Mouse (Mus musculus): ENCODE data around the gene Ikzf3. TPM values are rescaled to one million over a fixed set of nuclear protein-coding genes. Genes with fewer than 3 reads are reported as not detected.
A peak's percentile ranks its signal among the peaks of the same experiment; 100 is the strongest.

Gene Ikzf3
- polyA plus RNA-seq, 1 experiment from 2014 or later = 0.20 TPM

GRCm38 (mm10) chr11:98459860-98460259, 86.0 kb downstream of the Ikzf3 start:
- H3K4me2 ChIP-seq (ENCODE audit: low read depth, low read length) = no peak overlapping the region
- H3K4me3 ChIP-seq (ENCODE audit: low read depth, low read length) = no peak overlapping the region
- no peak overlapping the region for H3K27ac ChIP-seq (ENCODE audit: low read depth, low read length)
- ATAC-seq (ENCODE audit: low read depth) = no peak
- H3K9me3 ChIP-seq (ENCODE audit: control insufficient read depth, low read length) = no peaks in the 10 kb centered on the region
- 0 out of 2 replicates have a peak, but pooled peaks cover 5% of the 10 kb centered on the region for H3K4me1 ChIP-seq (ENCODE audit: control insufficient read depth, insufficient read depth, low read length)
- H3K9ac ChIP-seq (replicated peaks; ENCODE audit: low read depth, low read length) = no peak overlapping the region
- H3K27me3 ChIP-seq (ENCODE audit: control insufficient read depth, insufficient read depth, low read length) = peaks cover 7% of the 10 kb centered on the region
- 86% methylated on average over 9 of the region's 9 CpGs for WGBS
- H3K36me3 ChIP-seq (ENCODE audit: control insufficient read depth, insufficient read depth, low read length) = no peaks in the 10 kb centered on the region

- H3K9ac ChIP-seq (replicated peaks; ENCODE audit: low read depth, low read length) = no peak overlapping the region
- peaks cover 7% of the 10 kb centered on the region for H3K27me3 ChIP-seq (ENCODE audit: control insufficient read depth, insufficient read depth, low read length)
- no peak for ATAC-seq (ENCODE audit: low read depth)
- 0 out of 2 replicates have a peak, but pooled peaks cover 5% of the 10 kb centered on the region for H3K4me1 ChIP-seq (ENCODE audit: control insufficient read depth, insufficient read depth, low read length)
- H3K36me3 ChIP-seq (ENCODE audit: control insufficient read depth, insufficient read depth, low read length) = no peaks in the 10 kb centered on the region
- WGBS = 14% methylated on average over 11 of the region's 11 CpGs
- no peak overlapping the region for H3K4me2 ChIP-seq (ENCODE audit: low read depth, low read length)
- H3K9me3 ChIP-seq (ENCODE audit: control insufficient read depth, low read length) = no peaks in the 10 kb centered on the region
- no peak overlapping the region for H3K27ac ChIP-seq (ENCODE audit: low read depth, low read length)
- H3K4me3 ChIP-seq (ENCODE audit: low read depth, low read length) = no peak overlapping the region
Measured at GRCm38 (mm10) chr11:98459071-98459741, 86.6 kb downstream of the Ikzf3 start.

- H3K4me2 ChIP-seq (ENCODE audit: low read depth, low read length) = peak overlapping the region; percentile 79
- 0 out of 2 replicates have a peak, but pooled peaks cover 5% of the 10 kb centered on the region for H3K4me1 ChIP-seq (ENCODE audit: control insufficient read depth, insufficient read depth, low read length)
- H3K27me3 ChIP-seq (ENCODE audit: control insufficient read depth, insufficient read depth, low read length) = peaks cover 7% of the 10 kb centered on the region
- H3K9me3 ChIP-seq (ENCODE audit: control insufficient read depth, low read length) = no peaks in the 10 kb centered on the region
- 4% methylated on average over 21 of the region's 30 CpGs for WGBS
- peak overlapping the region; percentile 34; the same call in 1 of the 2 replicates for H3K27ac ChIP-seq (ENCODE audit: low read depth, low read length)
- no peaks in the 10 kb centered on the region for H3K36me3 ChIP-seq (ENCODE audit: control insufficient read depth, insufficient read depth, low read length)
- H3K4me3 ChIP-seq (ENCODE audit: low read depth, low read length) = peak overlapping the region; percentile 52
- ATAC-seq (ENCODE audit: low read depth) = peak; percentile 22; the same call in 1 of the 2 replicates
- peak overlapping the region; percentile 67 for H3K9ac ChIP-seq (replicated peaks; ENCODE audit: low read depth, low read length)
Measured at GRCm38 (mm10) chr11:98458121-98458990, 87.5 kb downstream of the Ikzf3 start.

GRCm38 (mm10) chr11:98457367-98458120, 88.3 kb downstream of the Ikzf3 start:
- Histone ChIP-seq H3K36me3 (ENCODE audit: control insufficient read depth, insufficient read depth, low read length) (no peaks in the 10 kb centered on the region), H3K4me2 (ENCODE audit: low read depth, low read length) (peak overlapping the region; percentile 79), H3K27me3 (ENCODE audit: control insufficient read depth, insufficient read depth, low read length) (peaks cover 7% of the 10 kb centered on the region), H3K27ac (ENCODE audit: low read depth, low read length) (peak overlapping the region; percentile 73), H3K4me3 (ENCODE audit: low read depth, low read length) (peak overlapping the region; percentile 52), H3K9ac (replicated peaks; ENCODE audit: low read depth, low read length) (peak overlapping the region; percentile 67), H3K4me1 (ENCODE audit: control insufficient read depth, insufficient read depth, low read length) (0 out of 2 replicates have a peak, but pooled peaks cover 5% of the 10 kb centered on the region), H3K9me3 (ENCODE audit: control insufficient read depth, low read length) (no peaks in the 10 kb centered on the region)
- 0% methylated on average over 47 of the region's 64 CpGs for WGBS
- peak; percentile 81 for ATAC-seq (ENCODE audit: low read depth)

- Histone ChIP-seq H3K4me1 (ENCODE audit: control insufficient read depth, insufficient read depth, low read length) (0 out of 2 replicates have a peak, but pooled peaks cover 5% of the 10 kb centered on the region), H3K4me3 (ENCODE audit: low read depth, low read length) (peak overlapping the region; percentile 52), H3K9ac (replicated peaks; ENCODE audit: low read depth, low read length) (peak overlapping the region; percentile 67), H3K9me3 (ENCODE audit: control insufficient read depth, low read length) (no peaks in the 10 kb centered on the region), H3K36me3 (ENCODE audit: control insufficient read depth, insufficient read depth, low read length) (no peaks in the 10 kb centered on the region), H3K4me2 (ENCODE audit: low read depth, low read length) (peak overlapping the region; percentile 79), H3K27me3 (ENCODE audit: control insufficient read depth, insufficient read depth, low read length) (peaks cover 7% of the 10 kb centered on the region), H3K27ac (ENCODE audit: low read depth, low read length) (peak overlapping the region; percentile 73)
- WGBS = 32% methylated on average over 9 of the region's 9 CpGs
- peak; percentile 26; the same call in 1 of the 2 replicates for ATAC-seq (ENCODE audit: low read depth)
Measured at GRCm38 (mm10) chr11:98456945-98457344, 88.9 kb downstream of the Ikzf3 start.

GRCm38 (mm10) chr11:98456545-98456944, 89.3 kb downstream of the Ikzf3 start:
- no peak overlapping the region for H3K27ac ChIP-seq (ENCODE audit: low read depth, low read length)
- H3K27me3 ChIP-seq (ENCODE audit: control insufficient read depth, insufficient read depth, low read length) = peaks cover 7% of the 10 kb centered on the region
- no peak overlapping the region for H3K9ac ChIP-seq (replicated peaks; ENCODE audit: low read depth, low read length)
- no peaks in the 10 kb centered on the region for H3K36me3 ChIP-seq (ENCODE audit: control insufficient read depth, insufficient read depth, low read length)
- no peak for ATAC-seq (ENCODE audit: low read depth)
- H3K4me3 ChIP-seq (ENCODE audit: low read depth, low read length) = no peak overlapping the region
- H3K4me1 ChIP-seq (ENCODE audit: control insufficient read depth, insufficient read depth, low read length) = 0 out of 2 replicates have a peak, but pooled peaks cover 5% of the 10 kb centered on the region
- no peaks in the 10 kb centered on the region for H3K9me3 ChIP-seq (ENCODE audit: control insufficient read depth, low read length)
- H3K4me2 ChIP-seq (ENCODE audit: low read depth, low read length) = no peak overlapping the region
- WGBS = 84% methylated on average over 5 of the region's 5 CpGs

DNA sequence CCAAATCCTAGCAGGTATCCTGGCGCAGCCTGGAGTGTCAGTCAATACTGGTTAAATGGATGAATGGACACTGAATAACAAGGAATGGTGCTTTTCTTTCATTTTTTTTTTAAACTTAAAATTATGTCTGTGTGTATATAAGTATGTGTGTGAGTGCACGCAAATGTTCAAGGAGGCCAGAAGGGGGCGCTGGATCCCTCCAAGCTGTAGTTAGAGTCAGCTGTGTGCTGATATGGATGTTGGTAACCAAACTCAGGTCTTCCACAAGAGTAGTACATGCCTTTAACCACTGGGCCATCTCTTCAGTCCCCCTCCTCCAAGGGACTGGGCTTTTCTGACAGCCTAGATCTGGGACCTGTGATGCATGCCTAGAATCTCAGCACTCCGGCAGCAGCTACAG, 90.3 kb downstream of the Ikzf3 start:
- Histone ChIP-seq H3K9ac (replicated peaks; ENCODE audit: low read depth, low read length) (no peak overlapping the region), H3K27me3 (ENCODE audit: control insufficient read depth, insufficient read depth, low read length) (peaks cover 7% of the 10 kb centered on the region), H3K36me3 (ENCODE audit: control insufficient read depth, insufficient read depth, low read length) (no peaks in the 10 kb centered on the region), H3K4me2 (ENCODE audit: low read depth, low read length) (no peak overlapping the region), H3K27ac (ENCODE audit: low read depth, low read length) (no peak overlapping the region), H3K9me3 (ENCODE audit: control insufficient read depth, low read length) (no peaks in the 10 kb centered on the region), H3K4me3 (ENCODE audit: low read depth, low read length) (no peak overlapping the region), H3K4me1 (ENCODE audit: control insufficient read depth, insufficient read depth, low read length) (0 out of 2 replicates have a peak, but pooled peaks cover 5% of the 10 kb centered on the region)
- no peak for ATAC-seq (ENCODE audit: low read depth)
- WGBS = 82% methylated on average over 4 of the region's 4 CpGs

DNA sequence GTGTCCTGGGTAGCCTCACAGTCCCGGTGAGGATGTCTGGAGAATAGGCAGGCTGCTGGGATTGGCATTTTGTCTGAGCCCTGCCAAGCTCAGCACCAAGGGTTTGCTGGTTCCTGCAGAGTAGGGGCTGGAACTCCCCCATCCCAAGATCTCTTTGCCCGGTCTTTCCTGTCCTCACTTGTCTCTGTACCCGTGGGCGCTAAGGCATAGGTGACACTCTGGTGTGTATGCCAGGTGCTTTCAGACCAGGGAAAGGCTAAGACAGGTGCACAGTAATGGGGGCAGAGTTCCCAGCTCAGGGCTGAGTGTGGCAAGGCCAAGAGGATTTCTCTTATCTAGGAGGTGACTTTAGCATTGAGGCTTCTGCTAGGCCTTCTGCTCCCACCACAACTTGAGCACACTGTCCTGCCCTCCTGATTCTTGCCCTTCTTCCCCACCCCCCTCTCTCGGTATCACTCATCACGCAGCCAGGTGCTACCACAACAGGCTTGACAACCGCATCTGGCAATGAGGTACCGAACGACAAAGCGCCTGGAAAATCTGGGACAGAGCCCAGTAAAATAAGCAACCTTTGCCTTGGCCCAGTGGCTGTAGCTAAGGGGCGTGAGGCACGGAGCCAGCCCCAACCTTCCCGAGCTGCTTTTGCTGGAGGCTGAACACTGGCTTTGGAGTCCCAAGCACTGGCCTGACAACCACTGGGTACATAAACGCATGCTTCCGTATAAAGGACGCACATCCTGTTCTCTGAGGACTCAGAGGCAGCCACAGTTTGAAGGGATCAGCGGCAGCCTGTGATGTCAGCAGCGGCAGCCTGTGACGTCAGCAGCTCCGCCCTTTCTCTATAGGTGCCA, 95.7 kb downstream of the Ikzf3 start:
- ATAC-seq (ENCODE audit: low read depth) = no peak
- Histone ChIP-seq H3K36me3 (ENCODE audit: control insufficient read depth, insufficient read depth, low read length) (no peaks in the 10 kb centered on the region), H3K4me3 (ENCODE audit: low read depth, low read length) (no peak overlapping the region), H3K9me3 (ENCODE audit: control insufficient read depth, low read length) (no peaks in the 10 kb centered on the region), H3K4me2 (ENCODE audit: low read depth, low read length) (no peak overlapping the region), H3K4me1 (ENCODE audit: control insufficient read depth, insufficient read depth, low read length) (no peaks in the 10 kb centered on the region), H3K27ac (ENCODE audit: low read depth, low read length) (no peak overlapping the region), H3K9ac (replicated peaks; ENCODE audit: low read depth, low read length) (no peak overlapping the region), H3K27me3 (ENCODE audit: control insufficient read depth, insufficient read depth, low read length) (peaks cover 7% of the 10 kb centered on the region; the same call in 1 of the 2 replicates)
- WGBS = 83% methylated on average over 20 of the region's 20 CpGs

All from neural tube, embryonic 14.5 days (tissue).